Mouse (Mus musculus): ENCODE results near the gene Gm2a. TPM values are rescaled to one million over a fixed set of nuclear protein-coding genes. Genes with fewer than 3 reads are reported as not detected.

The Gm2a gene
- polyA plus RNA-seq, 1 experiment from 2014 or later, result 7.2 TPM

DNA sequence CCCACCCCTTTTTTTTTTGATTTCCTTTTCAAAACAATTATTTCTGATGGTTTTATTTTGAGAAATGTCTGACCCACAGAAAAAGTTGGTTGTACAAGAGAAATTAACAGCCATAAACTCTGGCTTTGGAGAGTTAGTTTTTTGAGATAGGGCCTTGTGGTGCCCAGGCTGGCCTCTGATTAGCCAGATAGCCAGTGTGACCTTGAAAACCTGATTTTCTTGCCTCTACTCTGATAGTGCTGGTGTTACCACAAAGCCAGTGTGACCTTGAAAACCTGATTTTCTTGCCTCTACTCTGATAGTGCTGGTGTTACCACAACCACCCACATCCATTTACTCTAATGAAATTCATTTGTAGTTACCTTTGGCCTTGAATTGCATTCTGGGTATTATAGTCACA, 39.7 kb downstream of the Gm2a start:
- Histone ChIP-seq H3K9me3 (no peaks in the 10 kb centered on the region), H3K27me3 (ENCODE audit: poor library complexity, severe bottlenecking) (no peaks in the 10 kb centered on the region), H3K4me3 (no peak overlapping the region), H3K27ac (no peak overlapping the region), H3K36me3 (replicated peaks) (no peaks in the 10 kb centered on the region), H3K4me1 (no peaks in the 10 kb centered on the region)
- DNase-seq (ENCODE audit: extremely low spot score, low spot score), result no peak

- no peaks in the 10 kb centered on the region for H3K4me1 ChIP-seq
- no peaks in the 10 kb centered on the region for H3K27me3 ChIP-seq (ENCODE audit: poor library complexity, severe bottlenecking)
- no peaks in the 10 kb centered on the region for H3K9me3 ChIP-seq
- H3K4me3 ChIP-seq, result no peak overlapping the region
- 89% methylated on average over 4 of the region's 4 CpGs for whole genome bisulfite sequencing
- DNase-seq (ENCODE audit: extremely low spot score, low spot score), result no peak
- no peak overlapping the region for H3K27ac ChIP-seq
- no peaks in the 10 kb centered on the region for H3K36me3 ChIP-seq (replicated peaks)
Observed at GRCm38 (mm10) chr11:55141502-55141901, 43.6 kb downstream of the Gm2a start.

DNA sequence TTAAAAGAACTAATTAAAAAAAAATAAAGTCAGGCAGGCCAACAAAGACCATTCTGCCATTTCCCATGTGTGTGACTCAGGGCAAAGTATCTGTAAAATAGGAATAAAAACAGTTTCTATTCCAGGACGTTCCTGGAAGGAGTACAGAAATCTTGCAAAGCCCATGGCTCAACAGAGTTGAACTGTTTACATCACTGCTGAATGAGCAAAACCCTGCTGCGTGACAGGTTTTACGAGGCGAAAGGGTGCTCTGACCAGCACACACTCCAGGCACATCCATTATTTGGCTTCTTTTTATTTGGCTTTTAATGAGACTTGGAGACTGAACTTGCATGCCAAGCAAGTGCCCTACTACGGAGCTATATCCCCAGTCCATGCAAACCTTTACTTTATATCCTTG, 46.1 kb downstream of the Gm2a start:
- Histone ChIP-seq H3K27ac (no peak overlapping the region), H3K36me3 (replicated peaks) (no peaks in the 10 kb centered on the region), H3K27me3 (ENCODE audit: poor library complexity, severe bottlenecking) (no peaks in the 10 kb centered on the region), H3K4me1 (peaks cover 7% of the 10 kb centered on the region; the same call in 1 of the 2 replicates), H3K9me3 (no peaks in the 10 kb centered on the region), H3K4me3 (no peak overlapping the region)
- 90% methylated on average over 5 of the region's 5 CpGs for WGBS
- no peak for DNase-seq (ENCODE audit: extremely low spot score, low spot score)

GRCm38 (mm10) chr11:55146855-55147254, 48.9 kb downstream of the Gm2a start:
- no peak overlapping the region for H3K27ac ChIP-seq
- DNase-seq (ENCODE audit: extremely low spot score, low spot score), result no peak
- no peak overlapping the region for H3K4me3 ChIP-seq
- no peaks in the 10 kb centered on the region for H3K36me3 ChIP-seq (replicated peaks)
- H3K27me3 ChIP-seq (ENCODE audit: poor library complexity, severe bottlenecking), result no peaks in the 10 kb centered on the region
- peaks cover 7% of the 10 kb centered on the region; the same call in 1 of the 2 replicates for H3K4me1 ChIP-seq
- H3K9me3 ChIP-seq, result no peaks in the 10 kb centered on the region
- WGBS, result 48% methylated on average over 1 of the region's 1 CpGs

- no peak for DNase-seq (ENCODE audit: extremely low spot score, low spot score)
- no peak overlapping the region for H3K4me3 ChIP-seq
- no peaks in the 10 kb centered on the region for H3K9me3 ChIP-seq
- no peaks in the 10 kb centered on the region for H3K36me3 ChIP-seq (replicated peaks)
- H3K27ac ChIP-seq, result no peak overlapping the region
- WGBS, result 66% methylated on average over 6 of the region's 6 CpGs
- H3K27me3 ChIP-seq (ENCODE audit: poor library complexity, severe bottlenecking), result no peaks in the 10 kb centered on the region
- H3K4me1 ChIP-seq, result peaks cover 7% of the 10 kb centered on the region; the same call in 1 of the 2 replicates
Observed at GRCm38 (mm10) chr11:55147423-55147822, 49.5 kb downstream of the Gm2a start.

DNA sequence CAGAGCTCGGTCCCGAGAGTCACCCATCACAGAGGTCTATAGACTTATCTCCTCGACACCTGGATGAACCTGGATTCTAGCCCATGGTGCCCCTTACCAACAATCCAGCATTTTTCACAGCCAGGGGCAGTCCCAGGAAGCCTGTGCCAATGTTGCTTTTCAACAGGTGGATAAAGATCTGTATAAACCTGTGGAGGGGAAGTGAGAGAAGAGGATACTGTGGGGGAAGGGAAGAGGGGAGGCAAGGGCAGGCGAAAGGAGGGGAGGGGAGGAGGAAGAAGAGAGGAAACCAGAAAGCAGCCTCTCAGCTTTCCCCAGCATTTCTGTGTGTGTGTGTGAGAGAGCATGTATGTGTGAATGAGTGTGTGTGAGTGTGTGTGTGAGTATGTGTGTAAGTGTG, 50.5 kb downstream of the Gm2a start:
- H3K4me3 ChIP-seq, result no peak overlapping the region
- peaks cover 7% of the 10 kb centered on the region; the same call in 1 of the 2 replicates for H3K4me1 ChIP-seq
- DNase-seq (ENCODE audit: extremely low spot score, low spot score), result no peak
- WGBS, result 84% methylated on average over 4 of the region's 4 CpGs
- H3K27ac ChIP-seq, result no peak overlapping the region
- H3K36me3 ChIP-seq (replicated peaks), result no peaks in the 10 kb centered on the region
- H3K27me3 ChIP-seq (ENCODE audit: poor library complexity, severe bottlenecking), result no peaks in the 10 kb centered on the region
- no peaks in the 10 kb centered on the region for H3K9me3 ChIP-seq

- Histone ChIP-seq H3K27me3 (ENCODE audit: poor library complexity, severe bottlenecking) (no peaks in the 10 kb centered on the region), H3K4me1 (peaks cover 7% of the 10 kb centered on the region; the same call in 1 of the 2 replicates), H3K27ac (no peak within 1 kb of the TSS), H3K36me3 (replicated peaks) (no peaks in the 10 kb centered on the region), H3K4me3 (no peak within 1 kb of the TSS), H3K9me3 (no peaks in the 10 kb centered on the region)
- WGBS, result 83% methylated on average over 3 of the region's 3 CpGs
- DNase-seq (ENCODE audit: extremely low spot score, low spot score), result no peak
Observed at GRCm38 (mm10) chr11:55151608-55152007, 53.7 kb downstream of the Gm2a start, which contains the start of gene Slc36a3. Gene Slc36a3, minus strand, starts transcription at chr11:55151708.

DNA sequence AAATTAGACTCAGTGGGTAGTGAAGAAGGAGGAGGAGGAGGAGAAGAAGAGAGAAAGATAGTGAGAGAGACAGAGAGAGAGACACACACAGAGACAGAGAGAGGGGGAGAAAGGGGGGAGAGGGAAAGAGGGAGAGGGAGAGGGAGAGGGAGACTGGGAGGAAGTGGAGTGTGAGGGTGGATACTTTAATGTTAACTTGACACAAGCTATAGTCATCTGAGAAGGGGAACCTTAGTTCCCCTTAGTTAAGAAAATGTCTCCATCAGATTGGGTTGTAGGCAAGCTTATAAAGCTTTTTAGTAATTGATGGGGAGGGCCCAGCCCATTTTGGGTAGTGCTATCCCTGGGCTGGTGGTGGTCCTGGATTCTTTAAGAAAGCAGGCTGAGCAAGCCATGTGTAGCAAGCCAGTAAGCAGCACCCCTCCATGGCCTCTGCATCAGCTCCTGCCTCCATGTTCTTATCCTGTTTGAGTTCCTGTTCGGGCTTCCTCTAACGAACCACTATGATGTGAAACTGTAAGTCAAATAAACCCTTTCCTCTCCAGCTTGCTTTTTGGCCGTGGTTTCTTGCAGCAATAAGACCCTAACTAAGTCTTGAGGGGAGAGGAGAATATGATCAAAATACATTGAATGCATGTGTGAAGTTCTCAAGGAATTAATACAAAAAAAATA, 56.6 kb downstream of the Gm2a start:
- Histone ChIP-seq H3K9me3 (no peaks in the 10 kb centered on the region), H3K4me1 (no peaks in the 10 kb centered on the region), H3K4me3 (no peak overlapping the region), H3K27me3 (ENCODE audit: poor library complexity, severe bottlenecking) (no peaks in the 10 kb centered on the region), H3K27ac (no peak overlapping the region), H3K36me3 (replicated peaks) (no peaks in the 10 kb centered on the region)
- 77% methylated on average over 3 of the region's 3 CpGs for WGBS
- DNase-seq (ENCODE audit: extremely low spot score, low spot score), result no peak

DNA sequence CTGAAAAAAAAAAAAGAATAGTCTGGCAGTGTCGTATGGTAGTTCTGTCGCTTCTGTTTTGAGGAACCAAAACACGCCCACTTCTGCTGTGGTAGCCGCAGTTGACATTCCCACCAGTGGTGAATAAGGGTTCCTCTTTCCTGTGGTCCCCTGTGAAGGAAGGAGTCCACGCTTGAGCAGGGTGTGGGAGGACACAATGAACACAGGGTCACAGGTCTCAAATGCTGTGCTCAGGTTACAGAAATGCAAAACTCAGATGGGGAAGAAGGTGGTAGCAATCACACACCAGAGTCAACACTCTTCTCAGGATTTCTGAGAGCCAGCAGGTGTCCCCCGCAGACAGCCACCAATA, 57.1 kb downstream of the Gm2a start:
- WGBS, result 86% methylated on average over 6 of the region's 6 CpGs
- H3K9me3 ChIP-seq, result no peaks in the 10 kb centered on the region
- H3K27me3 ChIP-seq (ENCODE audit: poor library complexity, severe bottlenecking), result no peaks in the 10 kb centered on the region
- no peaks in the 10 kb centered on the region for H3K36me3 ChIP-seq (replicated peaks)
- no peak overlapping the region for H3K4me3 ChIP-seq
- no peak for DNase-seq (ENCODE audit: extremely low spot score, low spot score)
- H3K27ac ChIP-seq, result no peak overlapping the region
- H3K4me1 ChIP-seq, result no peaks in the 10 kb centered on the region

- Histone ChIP-seq H3K27me3 (ENCODE audit: poor library complexity, severe bottlenecking) (no peaks in the 10 kb centered on the region), H3K4me1 (no peaks in the 10 kb centered on the region), H3K27ac (no peak overlapping the region), H3K36me3 (replicated peaks) (no peaks in the 10 kb centered on the region), H3K4me3 (no peak overlapping the region), H3K9me3 (no peaks in the 10 kb centered on the region)
- peak; percentile 61 for DNase-seq (ENCODE audit: extremely low spot score, low spot score)
- WGBS, result 50% methylated on average over 13 of the region's 13 CpGs
Observed at GRCm38 (mm10) chr11:55158785-55159359, 61.0 kb downstream of the Gm2a start.

Other genes starting within 250 kb of the Gm2a start
- gene Lyrm7, start 237.2 kb upstream of the Gm2a start, polyA plus RNA-seq (2016; fragmentation: Nextera tagmentation; extraction: Ambion mirVana), result 4.1 and 8.0 TPM in 2 replicates
- gene Hint1, start 231.7 kb upstream of the Gm2a start, polyA plus RNA-seq (2016; fragmentation: Nextera tagmentation; extraction: Ambion mirVana), result 675 and 687 TPM in 2 replicates
- gene Gpx3, start 195.7 kb upstream of the Gm2a start, polyA plus RNA-seq (2016; fragmentation: Nextera tagmentation; extraction: Ambion mirVana), result 59.5 and 61.2 TPM in 2 replicates
- 8.8 and 10.0 TPM in 2 replicates for gene Tnip1, start 135.2 kb upstream of the Gm2a start, polyA plus RNA-seq (2016; fragmentation: Nextera tagmentation; extraction: Ambion mirVana)
- gene Anxa6, start 64.7 kb upstream of the Gm2a start, polyA plus RNA-seq (2016; fragmentation: Nextera tagmentation; extraction: Ambion mirVana), result 35.4 and 38.9 TPM in 2 replicates
- 0.25 and 0.73 TPM in 2 replicates for gene Ccdc69, start 20.0 kb upstream of the Gm2a start, polyA plus RNA-seq (2016; fragmentation: Nextera tagmentation; extraction: Ambion mirVana)
- gene Slc36a3, start 53.6 kb downstream of the Gm2a start, polyA plus RNA-seq (2016; fragmentation: Nextera tagmentation; extraction: Ambion mirVana), result not detected in 2 replicates
- 0.21 and 0.46 TPM in 2 replicates for gene Slc36a2, start 87.0 kb downstream of the Gm2a start, polyA plus RNA-seq (2016; fragmentation: Nextera tagmentation; extraction: Ambion mirVana)
- 1.1 and 1.4 TPM in 2 replicates for gene Slc36a1, start 106.2 kb downstream of the Gm2a start, polyA plus RNA-seq (2016; fragmentation: Nextera tagmentation; extraction: Ambion mirVana)
- gene Fat2, start 238.4 kb downstream of the Gm2a start, polyA plus RNA-seq (2016; fragmentation: Nextera tagmentation; extraction: Ambion mirVana), result 0.02 and 0.05 TPM in 2 replicates

Data from forebrain, embryonic 10.5 days (tissue).